Mouse (Mus musculus): ENCODE data around the gene Vdac1. TPM values are rescaled to one million over a fixed set of nuclear protein-coding genes. Genes with fewer than 3 reads are reported as not detected.

The Vdac1 gene
- polyA plus RNA-seq, 1 experiment, result 394 TPM

DNA sequence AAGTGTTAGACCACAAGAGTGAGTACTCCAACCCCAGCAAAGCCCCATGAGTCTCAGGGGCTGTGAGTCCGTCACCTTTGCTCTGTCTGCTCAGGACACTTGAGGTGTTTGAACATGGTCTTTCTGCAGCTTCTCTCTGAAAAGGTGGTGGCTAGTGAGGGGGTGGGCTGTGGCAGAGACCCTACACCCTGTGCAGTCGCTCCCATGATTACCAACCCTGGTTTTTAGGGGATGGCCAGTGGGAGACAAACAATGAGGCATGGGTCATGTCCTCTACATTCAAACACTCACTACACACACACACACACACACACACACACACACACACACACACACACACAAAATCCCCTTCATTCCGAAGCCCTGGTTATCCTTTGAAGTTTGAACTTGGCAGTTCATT, 33.3 kb upstream of the Vdac1 start:
- no peak for TF ChIP-seq CTCF (IDR thresholded peaks at IDR 0.05; ENCODE audit: borderline replicate concordance, insufficient read depth, low read depth, low read length)
- TF ChIP-seq POLR2A (IDR thresholded peaks at IDR 0.05; ENCODE audit: borderline replicate concordance, insufficient read depth, low read length), result no peak
- H3K27ac ChIP-seq (ENCODE audit: insufficient read depth, low read length), result no peak overlapping the region
- WGBS, result 78% methylated on average over 3 of the region's 3 CpGs
- H3K27me3 ChIP-seq (ENCODE audit: control insufficient read depth, insufficient read depth, low read length), result no peaks in the 10 kb centered on the region
- no peak overlapping the region for H3K4me3 ChIP-seq (replicated peaks; ENCODE audit: insufficient read depth, low read depth, low read length)
- DNase-seq, result no peak
- peaks cover 2% of the 10 kb centered on the region for H3K4me1 ChIP-seq (ENCODE audit: control insufficient read depth, insufficient read depth, low read length)

- Histone ChIP-seq H3K27me3 (ENCODE audit: control insufficient read depth, insufficient read depth, low read length) (no peaks in the 10 kb centered on the region), H3K4me1 (ENCODE audit: control insufficient read depth, insufficient read depth, low read length) (peaks cover 24% of the 10 kb centered on the region), H3K27ac (ENCODE audit: insufficient read depth, low read length) (no peak overlapping the region), H3K4me3 (replicated peaks; ENCODE audit: insufficient read depth, low read depth, low read length) (no peak overlapping the region)
- 10% methylated on average over 16 of the region's 16 CpGs for WGBS
- DNase-seq, result peak; percentile 61 to 65
- TF ChIP-seq POLR2A (IDR thresholded peaks at IDR 0.05; ENCODE audit: borderline replicate concordance, insufficient read depth, low read length) (no peak), CTCF (IDR thresholded peaks at IDR 0.05; ENCODE audit: borderline replicate concordance, insufficient read depth, low read depth, low read length) (no peak)
Measured at GRCm38 (mm10) chr11:52332421-52333118, 28.1 kb upstream of the Vdac1 start.

DNA sequence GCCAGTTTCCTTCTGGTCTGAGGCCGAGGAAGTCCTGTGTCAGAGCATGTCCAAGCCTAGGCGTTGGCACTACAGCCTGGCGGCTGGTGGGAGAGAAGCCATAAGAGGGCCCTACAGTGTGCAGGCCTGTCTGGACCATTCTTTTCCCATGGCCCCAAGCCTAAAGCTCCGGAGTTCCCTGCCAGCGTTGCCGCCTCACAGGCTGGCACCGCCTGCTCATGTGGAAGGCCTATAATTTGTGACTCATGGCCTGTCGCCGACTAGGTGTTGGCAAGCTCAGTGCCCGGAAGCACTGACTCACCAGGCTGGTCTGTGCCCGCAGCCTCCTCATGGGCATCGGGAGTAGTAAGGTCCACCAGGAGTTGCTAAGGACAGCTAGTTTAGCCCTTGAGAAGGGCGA, 27.0 kb upstream of the Vdac1 start:
- H3K4me1 ChIP-seq (ENCODE audit: control insufficient read depth, insufficient read depth, low read length), result peaks cover 27% of the 10 kb centered on the region
- DNase-seq, result peak; percentile 91 to 97
- H3K27ac ChIP-seq (ENCODE audit: insufficient read depth, low read length), result peak overlapping the region; percentile 9; the same call in 1 of the 2 replicates
- TF ChIP-seq POLR2A (IDR thresholded peaks at IDR 0.05; ENCODE audit: borderline replicate concordance, insufficient read depth, low read length) (no peak), CTCF (IDR thresholded peaks at IDR 0.05; ENCODE audit: borderline replicate concordance, insufficient read depth, low read depth, low read length) (peak; percentile 9; the same call in 1 of the 2 replicates)
- H3K27me3 ChIP-seq (ENCODE audit: control insufficient read depth, insufficient read depth, low read length), result no peaks in the 10 kb centered on the region
- H3K4me3 ChIP-seq (replicated peaks; ENCODE audit: insufficient read depth, low read depth, low read length), result no peak overlapping the region
- 7% methylated on average over 13 of the region's 13 CpGs for WGBS

DNA sequence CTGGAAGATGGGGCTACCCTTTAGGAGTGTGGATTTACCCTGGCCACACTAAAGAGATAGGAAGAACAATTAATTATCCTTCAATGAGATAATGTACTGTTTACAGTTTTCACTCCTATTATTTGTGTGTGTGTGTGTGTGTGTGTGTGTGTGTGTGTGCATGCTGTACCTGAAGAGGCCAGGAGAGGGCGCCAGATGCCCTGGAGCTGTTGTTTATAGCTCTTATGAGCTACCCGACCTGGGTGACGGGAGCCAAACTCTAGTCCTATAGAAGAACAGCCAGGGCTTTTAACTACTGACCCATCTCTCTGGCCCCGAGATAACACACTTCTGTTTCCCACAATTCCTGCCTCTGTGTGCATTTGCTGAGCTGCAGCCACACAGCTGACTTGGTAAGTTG, 25.4 kb upstream of the Vdac1 start:
- no peaks in the 10 kb centered on the region for H3K27me3 ChIP-seq (ENCODE audit: control insufficient read depth, insufficient read depth, low read length)
- H3K4me3 ChIP-seq (replicated peaks; ENCODE audit: insufficient read depth, low read depth, low read length), result no peak overlapping the region
- no peak overlapping the region for H3K27ac ChIP-seq (ENCODE audit: insufficient read depth, low read length)
- H3K4me1 ChIP-seq (ENCODE audit: control insufficient read depth, insufficient read depth, low read length), result peaks cover 29% of the 10 kb centered on the region
- 88% methylated on average over 4 of the region's 4 CpGs for WGBS
- no peak for DNase-seq
- TF ChIP-seq CTCF (IDR thresholded peaks at IDR 0.05; ENCODE audit: borderline replicate concordance, insufficient read depth, low read depth, low read length) (no peak), POLR2A (IDR thresholded peaks at IDR 0.05; ENCODE audit: borderline replicate concordance, insufficient read depth, low read length) (no peak)

DNA sequence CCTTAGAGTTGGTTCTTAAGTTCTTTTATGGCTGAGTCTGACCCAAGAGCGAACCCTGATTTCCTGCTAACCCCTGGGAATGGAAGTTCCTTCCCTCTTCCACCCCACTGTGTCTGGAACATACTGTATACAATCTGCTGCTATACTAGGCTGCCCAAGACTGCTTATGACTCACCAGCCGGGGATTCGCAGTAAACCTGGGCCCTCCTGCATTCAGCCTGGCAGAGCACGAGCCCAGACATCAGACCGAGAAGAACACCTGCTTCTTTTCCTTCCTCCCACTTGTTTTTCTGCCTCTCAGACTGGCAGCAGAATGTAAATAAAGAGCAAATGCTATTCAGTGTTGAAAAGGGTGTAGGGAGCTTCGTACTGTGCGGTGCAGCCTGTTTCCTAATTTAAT, 24.7 kb upstream of the Vdac1 start:
- Histone ChIP-seq H3K27me3 (ENCODE audit: control insufficient read depth, insufficient read depth, low read length) (no peaks in the 10 kb centered on the region), H3K27ac (ENCODE audit: insufficient read depth, low read length) (no peak overlapping the region), H3K4me1 (ENCODE audit: control insufficient read depth, insufficient read depth, low read length) (peaks cover 29% of the 10 kb centered on the region), H3K4me3 (replicated peaks; ENCODE audit: insufficient read depth, low read depth, low read length) (no peak overlapping the region)
- TF ChIP-seq POLR2A (IDR thresholded peaks at IDR 0.05; ENCODE audit: borderline replicate concordance, insufficient read depth, low read length), result no peak
- no peak for TF ChIP-seq CTCF (IDR thresholded peaks at IDR 0.05; ENCODE audit: borderline replicate concordance, insufficient read depth, low read depth, low read length)
- WGBS, result 12% methylated on average over 7 of the region's 7 CpGs
- peak; percentile 65 to 88 for DNase-seq

DNA sequence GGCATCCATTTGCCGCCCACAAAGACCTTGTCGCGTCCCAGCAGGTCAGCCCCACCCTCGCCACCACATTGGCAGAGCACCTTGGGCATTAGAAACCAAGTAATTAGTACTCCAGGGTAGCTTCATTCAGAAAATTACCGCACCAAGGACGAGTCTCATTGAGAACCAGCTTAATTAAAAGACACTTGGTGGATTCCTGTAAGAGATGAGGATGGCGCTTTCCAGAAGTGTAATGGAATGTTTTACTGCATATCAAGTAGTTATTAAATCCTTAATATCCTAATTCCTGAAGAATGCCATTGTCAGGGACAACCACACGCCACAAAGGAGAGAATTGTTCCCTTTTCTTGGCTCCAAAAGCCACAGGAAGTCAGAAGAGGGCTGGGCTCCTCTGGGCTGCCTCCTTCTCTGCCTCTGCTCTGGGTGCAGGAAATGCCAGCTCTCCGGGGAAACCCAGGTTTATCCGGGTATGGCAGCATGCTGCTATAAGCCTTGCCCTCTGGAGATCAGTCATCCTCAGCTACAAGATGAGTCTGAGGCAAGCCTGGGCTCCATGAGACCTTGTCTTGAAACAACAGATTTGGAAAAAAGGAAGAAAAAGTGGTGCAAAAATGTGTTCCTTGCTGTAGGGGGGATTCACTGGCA, 22.9 kb upstream of the Vdac1 start:
- TF ChIP-seq CTCF (IDR thresholded peaks at IDR 0.05; ENCODE audit: borderline replicate concordance, insufficient read depth, low read depth, low read length), result no peak
- TF ChIP-seq POLR2A (IDR thresholded peaks at IDR 0.05; ENCODE audit: borderline replicate concordance, insufficient read depth, low read length), result no peak
- no peak overlapping the region for H3K4me3 ChIP-seq (replicated peaks; ENCODE audit: insufficient read depth, low read depth, low read length)

DNA sequence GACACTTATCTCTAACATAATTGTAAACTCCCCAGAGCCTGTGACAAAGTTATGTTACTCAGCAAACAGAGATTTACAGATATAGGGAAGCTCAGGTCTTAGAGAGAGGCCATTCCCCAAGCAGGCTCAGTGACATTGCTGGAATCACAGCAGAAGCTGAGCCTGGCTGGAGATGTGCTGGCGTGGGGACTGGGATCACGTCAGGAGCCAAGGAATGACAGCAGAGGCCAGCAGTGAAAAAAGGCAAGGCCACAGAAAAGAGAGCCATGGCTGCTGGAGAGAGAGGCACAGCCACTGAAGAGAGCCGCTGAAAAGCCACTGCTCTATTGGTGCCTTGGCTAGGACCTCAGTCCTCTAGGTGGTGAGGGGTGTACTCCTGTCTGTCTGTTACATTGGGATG, 22.3 kb upstream of the Vdac1 start:
- Histone ChIP-seq H3K4me3 (replicated peaks; ENCODE audit: insufficient read depth, low read depth, low read length) (no peak overlapping the region), H3K27ac (ENCODE audit: insufficient read depth, low read length) (no peak overlapping the region), H3K4me1 (ENCODE audit: control insufficient read depth, insufficient read depth, low read length) (peaks cover 17% of the 10 kb centered on the region), H3K27me3 (ENCODE audit: control insufficient read depth, insufficient read depth, low read length) (no peaks in the 10 kb centered on the region)
- no peak for DNase-seq
- no peak for TF ChIP-seq POLR2A (IDR thresholded peaks at IDR 0.05; ENCODE audit: borderline replicate concordance, insufficient read depth, low read length)
- no peak for TF ChIP-seq CTCF (IDR thresholded peaks at IDR 0.05; ENCODE audit: borderline replicate concordance, insufficient read depth, low read depth, low read length)
- WGBS, result 31% methylated on average over 3 of the region's 3 CpGs

More for the DNA sequence above, 22.9 kb upstream of the Vdac1 start:
- no peak for DNase-seq
- no peaks in the 10 kb centered on the region for H3K27me3 ChIP-seq (ENCODE audit: control insufficient read depth, insufficient read depth, low read length)
- no peak overlapping the region for H3K27ac ChIP-seq (ENCODE audit: insufficient read depth, low read length)
- peaks cover 23% of the 10 kb centered on the region for H3K4me1 ChIP-seq (ENCODE audit: control insufficient read depth, insufficient read depth, low read length)
- 78% methylated on average over 10 of the region's 10 CpGs for WGBS

GRCm38 (mm10) chr11:52339098-52339497, 21.6 kb upstream of the Vdac1 start:
- Histone ChIP-seq H3K4me3 (replicated peaks; ENCODE audit: insufficient read depth, low read depth, low read length) (no peak overlapping the region), H3K27ac (ENCODE audit: insufficient read depth, low read length) (no peak overlapping the region), H3K4me1 (ENCODE audit: control insufficient read depth, insufficient read depth, low read length) (peaks cover 13% of the 10 kb centered on the region), H3K27me3 (ENCODE audit: control insufficient read depth, insufficient read depth, low read length) (no peaks in the 10 kb centered on the region)
- TF ChIP-seq CTCF (IDR thresholded peaks at IDR 0.05; ENCODE audit: borderline replicate concordance, insufficient read depth, low read depth, low read length) (no peak), POLR2A (IDR thresholded peaks at IDR 0.05; ENCODE audit: borderline replicate concordance, insufficient read depth, low read length) (no peak)
- 99% methylated on average over 4 of the region's 4 CpGs for WGBS
- DNase-seq, result no peak

Measured in cerebellum, adult 2 months (tissue).